ENCODE assay signal across 8 mouse cellular contexts in genomic region chr4:133967866-133968149, GRCm38 (mm10). TPM values are rescaled to one million over a fixed set of nuclear protein-coding genes. Genes with fewer than 3 reads are reported as not detected.
DNase-seq lines count a peak whose midpoint lies in the region; ATAC-seq lines count a peak whose summit lies in the region.

No protein-coding gene starts in this region.

- peaks cover 37% of the 10 kb centered on the region for H3K36me3 ChIP-seq in forebrain, embryonic 13.5 days (ENCODE audit: poor library complexity, severe bottlenecking)
- peaks cover 27% of the 10 kb centered on the region for H3K36me3 ChIP-seq in liver, embryonic 16.5 days (ENCODE audit: control insufficient read depth, insufficient read depth)
- H3K36me3 ChIP-seq in neural tube, embryonic 12.5 days, result peaks cover 30% of the 10 kb centered on the region

- peak; percentile 97 for DNase-seq in ES-CJ7 (ENCODE audit: low read depth, low spot score)
- peak; percentile 93 to 94 for DNase-seq in heart, postnatal 10 days
- DNase-seq in large intestine, adult 2 months (ENCODE audit: low read depth, low spot score), result peak; percentile 43
- DNase-seq in telencephalon, adult 2 months (ENCODE audit: low read depth, low spot score), result peak; percentile 89

- peaks cover 66% of the 10 kb centered on the region for H3K4me1 ChIP-seq in forebrain, embryonic 13.5 days
- peaks cover 22% of the 10 kb centered on the region for H3K4me1 ChIP-seq in liver, embryonic 16.5 days (ENCODE audit: control insufficient read depth, low read depth, low read length)
- H3K4me1 ChIP-seq in neural tube, embryonic 12.5 days, result peaks cover 38% of the 10 kb centered on the region

- peak overlapping the region; percentile 97 for H3K9ac ChIP-seq in forebrain, embryonic 13.5 days
- H3K9ac ChIP-seq in liver, embryonic 16.5 days (ENCODE audit: low read depth, low read length), result peak overlapping the region; percentile 97
- H3K9ac ChIP-seq in neural tube, embryonic 12.5 days, result peak overlapping the region; percentile 94

- H3K27me3 ChIP-seq in forebrain, embryonic 13.5 days, result no peaks in the 10 kb centered on the region
- H3K27me3 ChIP-seq in liver, embryonic 16.5 days (ENCODE audit: control insufficient read depth, insufficient read depth, low read depth, low read length), result no peaks in the 10 kb centered on the region
- H3K27me3 ChIP-seq in neural tube, embryonic 12.5 days (replicated peaks), result no peaks in the 10 kb centered on the region

- intact Hi-C loops in heart, postnatal 10 days (cut with DNase I), result loop anchor here (5.0 kb wide), 1 partner anchor 296 kb away; the partner anchor contains the start of gene Pigv

- H3K4me3 ChIP-seq in forebrain, embryonic 13.5 days, result peak overlapping the region; percentile 76
- H3K4me3 ChIP-seq in liver, embryonic 16.5 days (ENCODE audit: low read depth, low read length), result peak overlapping the region; percentile 81
- H3K4me3 ChIP-seq in neural tube, embryonic 12.5 days, result peak overlapping the region; percentile 62

- H3K4me2 ChIP-seq in forebrain, embryonic 13.5 days, result peak overlapping the region; percentile 98
- peak overlapping the region; percentile 100 for H3K4me2 ChIP-seq in liver, embryonic 16.5 days (ENCODE audit: low read depth, low read length)
- H3K4me2 ChIP-seq in neural tube, embryonic 12.5 days (replicated peaks), result peak overlapping the region; percentile 96

- no peaks in the 10 kb centered on the region for H3K9me3 ChIP-seq in forebrain, embryonic 13.5 days (replicated peaks)
- no peaks in the 10 kb centered on the region for H3K9me3 ChIP-seq in liver, embryonic 16.5 days (replicated peaks; ENCODE audit: control insufficient read depth, low read length)
- no peaks in the 10 kb centered on the region for H3K9me3 ChIP-seq in neural tube, embryonic 12.5 days

- ATAC-seq in cerebellum, adult (ENCODE audit: insufficient number of reproducible peaks, low FRiP score, low TSS enrichment), result peak; percentile 51; the same call in 1 of the 2 replicates
- ATAC-seq in forebrain, embryonic 13.5 days, result peak; percentile 82
- ATAC-seq in liver, embryonic 16.5 days (ENCODE audit: low read depth), result peak; percentile 72
- peak; percentile 88 for ATAC-seq in neural tube, embryonic 12.5 days (ENCODE audit: low FRiP score, low read depth)

- peak overlapping the region; percentile 99 for H3K27ac ChIP-seq in forebrain, embryonic 13.5 days
- H3K27ac ChIP-seq in liver, embryonic 16.5 days (ENCODE audit: low read length), result peak overlapping the region; percentile 97
- H3K27ac ChIP-seq in neural tube, embryonic 12.5 days, result peak overlapping the region; percentile 92

- WGBS in forebrain, embryonic 13.5 days, result under 1% methylated on average over 15 of the region's 29 CpGs
- WGBS in large intestine, adult 2 months, result under 1% methylated on average over 29 of the region's 29 CpGs
- under 1% methylated on average over 29 of the region's 29 CpGs for WGBS in liver, embryonic 16.5 days (ENCODE audit: insufficient replicate concordance)
- 0% methylated on average over 29 of the region's 29 CpGs for WGBS in neural tube, embryonic 12.5 days

RNA-seq across cellular contexts. Expression of gene Hmgn2, which starts 0.6 kb away (rescaled TPM):
- 3,166 and 3,367 TPM in 2 replicates for polyA plus RNA-seq in forebrain, embryonic 13.5 days (2015; fragmentation: Nextera tagmentation; extraction: Ambion mirVana)
- total RNA-seq in heart, postnatal 10 days (2021), result 100 to 1,000 TPM; 254 to 266 TPM
- polyA plus RNA-seq in large intestine, adult 2 months (2012; rRNA removed), result 33.0 and 46.0 TPM in 2 replicates
- polyA plus RNA-seq in liver, embryonic 16.5 days (2015; fragmentation: Nextera tagmentation; extraction: Ambion mirVana), result 517 and 560 TPM in 2 replicates
- 2,314 and 2,342 TPM in 2 replicates for polyA plus RNA-seq in neural tube, embryonic 12.5 days (2016; fragmentation: Nextera tagmentation; extraction: Ambion mirVana)

RNA-seq across cellular contexts. Expression of gene Dhdds, which starts 32.9 kb away (rescaled TPM):
- polyA plus RNA-seq in forebrain, embryonic 13.5 days (2015; fragmentation: Nextera tagmentation; extraction: Ambion mirVana), result 47.1 and 47.6 TPM in 2 replicates
- total RNA-seq in heart, postnatal 10 days (2021), result 10 to 100 TPM; 31.4 to 33.9 TPM
- polyA plus RNA-seq in large intestine, adult 2 months (2012; rRNA removed), result 30.1 and 30.5 TPM in 2 replicates
- 17.4 and 20.2 TPM in 2 replicates for polyA plus RNA-seq in liver, embryonic 16.5 days (2015; fragmentation: Nextera tagmentation; extraction: Ambion mirVana)
- 41.1 and 42.7 TPM in 2 replicates for polyA plus RNA-seq in neural tube, embryonic 12.5 days (2016; fragmentation: Nextera tagmentation; extraction: Ambion mirVana)

RNA-seq across cellular contexts. Expression of gene Lin28a, which starts 50.8 kb away (rescaled TPM):
- 0.15 and 0.34 TPM in 2 replicates for polyA plus RNA-seq in forebrain, embryonic 13.5 days (2015; fragmentation: Nextera tagmentation; extraction: Ambion mirVana)
- total RNA-seq in heart, postnatal 10 days (2021), result not detected
- not detected in 2 replicates for polyA plus RNA-seq in large intestine, adult 2 months (2012; rRNA removed)
- polyA plus RNA-seq in liver, embryonic 16.5 days (2015; fragmentation: Nextera tagmentation; extraction: Ambion mirVana), result 1.1 and 1.5 TPM in 2 replicates
- polyA plus RNA-seq in neural tube, embryonic 12.5 days (2016; fragmentation: Nextera tagmentation; extraction: Ambion mirVana), result 0.84 and 1.9 TPM in 2 replicates

Comparison
In these comparisons a context has a peak if more than half of its experiments do, and no peak if none do; other contexts are left out.
1. Peak in every context shown above with its lines: DNase-seq, ATAC-seq, H3K4me3 ChIP-seq and H3K27ac ChIP-seq.
2. DNase-seq: peak in every context shown above with its lines; median percentile 97 in ES-CJ7; 94 in heart, postnatal 10 days; 89 in telencephalon, adult 2 months; 43 in large intestine, adult 2 months.
3. RNA of gene Hmgn2, which starts 0.6 kb away (polyA plus RNA-seq): 3,166 to 3,367 TPM in forebrain, embryonic 13.5 days, 2,314 to 2,342 TPM in neural tube, embryonic 12.5 days and 517 to 560 TPM in liver, embryonic 16.5 days; 33.0 to 46.0 TPM in large intestine, adult 2 months; every median in the first group is over 10 times any median in the second.